Mouse (Mus musculus) lung, postnatal 25 days (tissue): Measurements from ENCODE around the gene Kansl2.
A peak's percentile ranks its signal among the peaks of the same experiment; 100 is the strongest.

Experiments used
- DNase-seq: peaks from one replicate; pipeline ENCODE4 v3.0.0; 2022; ENCODE audit warnings: low spot score

Kansl2 gene

GRCm38 (mm10) chr15:98503317-98503716 lies 30.7 kb downstream of the Kansl2 start:
- no peak for DNase-seq

- no peak for DNase-seq
Measured at GRCm38 (mm10) chr15:98497631-98498030, 36.4 kb downstream of the Kansl2 start.

DNA sequence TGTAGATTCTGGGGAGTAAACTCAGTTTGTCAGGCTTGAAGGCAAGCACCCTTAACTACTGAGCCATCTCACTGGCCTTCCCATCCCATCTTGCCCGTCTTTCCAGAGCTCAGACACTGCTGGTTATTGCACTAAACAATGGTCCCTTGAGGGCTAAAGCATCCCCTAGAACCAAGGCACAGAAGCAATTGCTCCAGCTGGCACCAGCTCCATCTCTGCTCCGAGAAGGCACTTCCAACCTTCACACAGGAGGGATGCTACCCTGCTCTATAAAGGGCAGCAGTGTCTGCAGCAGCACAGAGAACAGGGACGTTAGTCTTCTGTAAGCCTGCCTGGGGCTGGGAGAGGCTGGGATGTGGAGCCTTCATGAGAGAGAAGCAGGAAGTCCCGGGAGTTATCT lies 42.0 kb downstream of the Kansl2 start, which contains the start of gene Olfr279:
Gene Olfr279, plus strand, starts transcription at position 301 of the 400 bp plus-strand sequence.
- no peak for DNase-seq

- no peak for DNase-seq
Measured at GRCm38 (mm10) chr15:98491332-98491731, 42.7 kb downstream of the Kansl2 start.

DNA sequence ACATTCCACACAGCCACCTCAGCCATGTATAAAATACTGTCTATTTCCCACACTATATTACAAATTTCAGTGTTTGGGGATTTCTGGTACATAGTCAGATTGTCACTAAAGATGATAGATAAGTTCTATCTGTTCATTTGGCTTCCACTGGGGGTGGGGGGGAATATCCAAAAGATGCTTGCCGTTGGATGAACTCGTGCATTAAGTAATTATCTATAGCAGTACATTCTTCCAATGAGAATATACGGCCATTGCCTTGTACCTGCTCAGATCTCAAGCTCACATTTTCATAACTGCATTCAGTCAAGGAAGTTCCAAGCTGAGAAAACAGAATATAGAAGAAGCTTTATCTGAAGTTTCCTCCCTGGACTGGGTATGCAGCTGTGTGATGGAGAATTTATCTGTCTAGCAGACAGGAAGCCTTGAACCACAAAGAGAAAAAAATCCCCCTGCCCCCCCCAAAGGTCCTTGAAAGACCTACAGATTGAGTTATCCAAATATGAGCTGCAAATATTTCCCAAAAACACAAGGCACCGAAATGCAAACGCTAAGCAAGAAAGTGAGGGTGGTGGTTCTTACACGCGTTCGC lies 47.5 kb downstream of the Kansl2 start:
- DNase-seq: no peak

- peak; percentile 73 for DNase-seq
Measured at GRCm38 (mm10) chr15:98483907-98484886, 49.9 kb downstream of the Kansl2 start.

- no peak for DNase-seq
Measured at GRCm38 (mm10) chr15:98482701-98483100, 51.4 kb downstream of the Kansl2 start, which contains the start of gene Lalba. Gene Lalba (minus strand): TSS chr15:98482721.

- DNase-seq: no peak
Measured at GRCm38 (mm10) chr15:98479568-98480102, 54.4 kb downstream of the Kansl2 start.

GRCm38 (mm10) chr15:98476281-98476680 lies 57.8 kb downstream of the Kansl2 start:
- no peak for DNase-seq

- DNase-seq: peak; percentile 53
Measured at GRCm38 (mm10) chr15:98475382-98475781, 58.7 kb downstream of the Kansl2 start.

GRCm38 (mm10) chr15:98474958-98475357 lies 59.1 kb downstream of the Kansl2 start:
- no peak for DNase-seq

GRCm38 (mm10) chr15:98471539-98471938 lies 62.5 kb downstream of the Kansl2 start:
- no peak for DNase-seq

- no peak for DNase-seq
Measured at GRCm38 (mm10) chr15:98469596-98469995, 64.5 kb downstream of the Kansl2 start, which contains the start of gene OR5BS1P. Gene OR5BS1P (plus strand): TSS chr15:98469896.
